Comparison of ENCODE assay signal across 26 mouse cellular contexts in genomic region chr8:44206391-44207170, GRCm38 (mm10).
DNase-seq lines count a peak whose midpoint lies in the region; ATAC-seq and TF ChIP-seq lines count a peak whose summit lies in the region.
"Had no signal": no experiment of that assay in that cellular context is flagged by ENCODE, and none has a peak within 500 bp of the region (broad histone marks: within the 10 kb centered on the region; RNA-seq: fewer than 3 reads in every experiment).

No protein-coding gene starts in this region.

- no peak overlapping the region for H3K4me3 ChIP-seq in limb, embryonic 11.5 days (ENCODE audit: low read depth, low read length)
- H3K4me3 ChIP-seq in limb, embryonic 10.5 days, result no peak overlapping the region
- H3K4me3 ChIP-seq in limb, embryonic 12.5 days (replicated peaks), result no peak overlapping the region
- no peak overlapping the region for H3K4me3 ChIP-seq in cerebellum, adult 2 months (replicated peaks; ENCODE audit: insufficient read depth, low read depth, low read length)
- H3K4me3 ChIP-seq: heart, embryonic 15.5 days; hindbrain, embryonic 15.5 days; intestine, embryonic 15.5 days; liver, embryonic 15.5 days; lung, embryonic 15.5 days; myocyte; neural tube, embryonic 13.5 days had no signal

- H3K36me3 ChIP-seq in limb, embryonic 11.5 days (ENCODE audit: control insufficient read depth, insufficient read depth, low read length), result no peaks in the 10 kb centered on the region
- no peaks in the 10 kb centered on the region for H3K36me3 ChIP-seq in limb, embryonic 10.5 days
- no peaks in the 10 kb centered on the region for H3K36me3 ChIP-seq in limb, embryonic 12.5 days
- H3K36me3 ChIP-seq: heart, embryonic 15.5 days; hindbrain, embryonic 15.5 days; intestine, embryonic 15.5 days; liver, embryonic 15.5 days; lung, embryonic 15.5 days; neural tube, embryonic 13.5 days had no signal

- TF ChIP-seq POLR2A in cerebellum, adult 2 months (IDR thresholded peaks at IDR 0.05; ENCODE audit: borderline replicate concordance, insufficient read depth, low read length), result no peak

- H3K9ac ChIP-seq in limb, embryonic 11.5 days (ENCODE audit: low read length), result no peak overlapping the region
- H3K9ac ChIP-seq in limb, embryonic 12.5 days (replicated peaks), result no peak overlapping the region
- H3K9ac ChIP-seq: heart, embryonic 15.5 days; hindbrain, embryonic 15.5 days; intestine, embryonic 15.5 days; liver, embryonic 15.5 days; lung, embryonic 15.5 days; neural tube, embryonic 13.5 days had no signal

- H3K4me2 ChIP-seq in limb, embryonic 11.5 days (ENCODE audit: low read depth, severe bottlenecking), result no peak overlapping the region
- H3K4me2 ChIP-seq in limb, embryonic 12.5 days, result peak overlapping the region; percentile 3; the same call in 1 of the 2 replicates
- H3K4me2 ChIP-seq: heart, embryonic 15.5 days; hindbrain, embryonic 15.5 days; intestine, embryonic 15.5 days; liver, embryonic 15.5 days; lung, embryonic 15.5 days; neural tube, embryonic 13.5 days had no signal

- H3K9me3 ChIP-seq in limb, embryonic 11.5 days (ENCODE audit: control insufficient read depth, low read length), result no peaks in the 10 kb centered on the region
- H3K9me3 ChIP-seq in limb, embryonic 10.5 days (replicated peaks), result no peaks in the 10 kb centered on the region
- no peaks in the 10 kb centered on the region for H3K9me3 ChIP-seq in limb, embryonic 12.5 days
- H3K9me3 ChIP-seq: heart, embryonic 15.5 days; hindbrain, embryonic 15.5 days; intestine, embryonic 15.5 days; liver, embryonic 15.5 days; lung, embryonic 15.5 days; neural tube, embryonic 13.5 days had no signal

- no peaks in the 10 kb centered on the region for H3K27me3 ChIP-seq in limb, embryonic 11.5 days (ENCODE audit: control insufficient read depth, insufficient read depth, low read length)
- no peaks in the 10 kb centered on the region for H3K27me3 ChIP-seq in limb, embryonic 10.5 days (ENCODE audit: low read depth, poor library complexity, severe bottlenecking)
- no peaks in the 10 kb centered on the region for H3K27me3 ChIP-seq in limb, embryonic 12.5 days
- no peaks in the 10 kb centered on the region for H3K27me3 ChIP-seq in cerebellum, adult 2 months (ENCODE audit: control insufficient read depth, insufficient read depth, low read length)
- H3K27me3 ChIP-seq: heart, embryonic 15.5 days; hindbrain, embryonic 15.5 days; intestine, embryonic 15.5 days; liver, embryonic 15.5 days; lung, embryonic 15.5 days; neural tube, embryonic 13.5 days had no signal

- no peak for TF ChIP-seq CTCF in cerebellum, adult 2 months (IDR thresholded peaks at IDR 0.05; ENCODE audit: borderline replicate concordance, insufficient read depth, low read depth, low read length)

- H3K4me1 ChIP-seq in limb, embryonic 11.5 days (ENCODE audit: control insufficient read depth, insufficient read depth, low read length), result 0 out of 2 replicates have a peak, but pooled peaks cover 4% of the 10 kb centered on the region
- H3K4me1 ChIP-seq in limb, embryonic 10.5 days, result peaks cover 9% of the 10 kb centered on the region
- no peaks in the 10 kb centered on the region for H3K4me1 ChIP-seq in limb, embryonic 12.5 days (replicated peaks)
- H3K4me1 ChIP-seq in cerebellum, adult 2 months (ENCODE audit: control insufficient read depth, insufficient read depth, low read length), result no peaks in the 10 kb centered on the region
- H3K4me1 ChIP-seq: heart, embryonic 15.5 days; hindbrain, embryonic 15.5 days; intestine, embryonic 15.5 days; liver, embryonic 15.5 days; lung, embryonic 15.5 days; neural tube, embryonic 13.5 days had no signal

- no peak overlapping the region for H3K27ac ChIP-seq in limb, embryonic 11.5 days (replicated peaks; ENCODE audit: low read depth, low read length)
- no peak overlapping the region; the same call in 1 of the 2 replicates for H3K27ac ChIP-seq in limb, embryonic 10.5 days
- no peak overlapping the region for H3K27ac ChIP-seq in limb, embryonic 12.5 days
- H3K27ac ChIP-seq in cerebellum, adult 2 months (ENCODE audit: insufficient read depth, low read length), result no peak overlapping the region
- H3K27ac ChIP-seq: heart, embryonic 15.5 days; hindbrain, embryonic 15.5 days; intestine, embryonic 15.5 days; liver, embryonic 15.5 days; lung, embryonic 15.5 days; neural tube, embryonic 13.5 days had no signal

- 17% methylated on average over 11 of the region's 11 CpGs for WGBS in limb, embryonic 11.5 days
- WGBS in limb, embryonic 10.5 days, result 26% methylated on average over 11 of the region's 11 CpGs
- WGBS in limb, embryonic 12.5 days, result 20% methylated on average over 11 of the region's 11 CpGs
- 62% methylated on average over 11 of the region's 11 CpGs for WGBS in cerebellum, adult 2 months

- peak; percentile 25 for DNase-seq in limb, embryonic 11.5 days (ENCODE audit: low spot score)
- no peak for DNase-seq in limb, embryonic 10.5 days (ENCODE audit: low spot score)
- peak; percentile 12 for DNase-seq in embryo, embryonic 9.5 days (ENCODE audit: extremely low spot score)
- DNase-seq in cerebellum, adult 2 months, result no peak
- DNase-seq in thymus, postnatal 10 days (ENCODE audit: low spot score in 2 of 2), result no peak
- no peak for DNase-seq in layer of hippocampus, postnatal 10 days (ENCODE audit: low spot score in 2 of 2)
- DNase-seq: adrenal gland, adult 2 months; cerebellum, adult 9-10 months; heart, postnatal 4 days; kidney, adult 8-10 months; kidney, postnatal 14 days; layer of hippocampus, postnatal 36 days; liver; lung, postnatal 36 days; retina, postnatal 1 day; right cerebral cortex, postnatal 25 days; thymus, postnatal 14 days had no signal

- no peak for ATAC-seq in limb, embryonic 11.5 days (ENCODE audit: insufficient number of reproducible peaks, low FRiP score, low TSS enrichment, low read depth)
- no peak for ATAC-seq in limb, embryonic 12.5 days (ENCODE audit: insufficient number of reproducible peaks, insufficient read depth, low FRiP score, low TSS enrichment, low read depth)
- ATAC-seq: intestine, embryonic 15.5 days; midbrain, embryonic 16.5 days had no signal

Comparison
In these comparisons a context has a peak if more than half of its experiments do, and no peak if none do; other contexts are left out.
1. DNase-seq: peak in limb, embryonic 11.5 days (single experiment) and embryo, embryonic 9.5 days (single experiment); none in limb, embryonic 10.5 days (single experiment), cerebellum, adult 2 months (0 of 2), thymus, postnatal 10 days (0 of 2) and layer of hippocampus, postnatal 10 days (0 of 2).